Mouse (Mus musculus): ENCODE measurements around the gene Mllt3.

Mllt3 gene

DNA sequence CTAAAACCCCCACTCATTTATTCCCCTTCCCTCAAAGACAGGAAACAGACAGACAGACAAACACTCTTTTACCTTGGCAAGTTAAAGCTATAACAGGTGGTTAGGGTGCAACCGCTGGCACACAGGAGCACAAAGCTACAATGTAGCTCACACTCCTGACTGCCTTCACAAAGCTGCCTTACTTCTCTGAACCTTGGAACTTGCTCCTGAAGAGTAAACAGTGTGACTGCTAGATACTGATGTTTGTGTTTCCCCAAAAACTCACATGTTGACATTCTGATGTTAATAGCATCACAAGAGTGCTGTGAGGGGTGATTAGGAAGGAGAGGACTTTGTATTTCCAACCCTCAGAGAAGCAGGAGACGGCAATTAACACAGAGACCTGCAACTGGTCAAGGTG is 151.6 kb downstream of the Mllt3 start:
- DNase-seq (ENCODE audit: low read depth, low spot score) = no peak

DNA sequence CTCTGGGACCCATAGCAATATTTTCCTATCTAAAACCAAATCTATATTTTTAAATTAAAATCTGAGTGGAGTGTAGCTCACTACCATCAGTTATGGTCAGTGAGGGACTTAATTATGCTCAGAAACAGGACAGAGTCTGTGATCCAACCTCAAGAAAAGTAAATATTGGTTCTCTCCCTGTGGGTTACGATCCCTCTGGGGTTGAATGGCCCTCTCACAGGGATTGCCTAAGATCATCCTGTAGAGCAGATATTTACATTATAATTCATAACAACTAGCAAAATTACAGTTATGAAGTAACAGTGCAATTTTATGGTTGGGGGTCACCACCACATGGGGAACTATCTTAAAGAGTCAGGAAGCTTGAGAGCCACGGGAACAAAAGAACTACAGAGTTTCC is 152.9 kb downstream of the Mllt3 start:
- DNase-seq (ENCODE audit: low read depth, low spot score) = no peak

DNA sequence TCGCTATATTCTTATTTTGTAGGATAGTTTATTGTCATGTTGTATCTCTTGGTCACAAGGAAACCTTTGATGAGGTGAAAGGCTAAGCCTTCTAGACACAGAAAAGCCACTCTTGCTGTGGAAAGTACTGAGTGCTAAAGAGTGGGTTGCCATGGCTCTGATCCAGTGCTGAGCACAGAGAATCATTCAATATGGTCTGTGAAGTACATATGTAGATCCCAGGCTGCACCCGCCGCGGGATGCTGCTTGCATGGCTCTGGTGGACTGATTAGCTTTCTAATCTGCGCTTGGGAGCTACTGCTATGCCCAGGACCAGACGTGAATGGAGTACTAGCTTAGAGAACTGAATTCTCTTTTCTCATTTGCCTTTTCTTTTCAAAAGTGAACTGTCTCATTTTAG is 154.5 kb downstream of the Mllt3 start:
- DNase-seq (ENCODE audit: low read depth, low spot score) = no peak

DNA sequence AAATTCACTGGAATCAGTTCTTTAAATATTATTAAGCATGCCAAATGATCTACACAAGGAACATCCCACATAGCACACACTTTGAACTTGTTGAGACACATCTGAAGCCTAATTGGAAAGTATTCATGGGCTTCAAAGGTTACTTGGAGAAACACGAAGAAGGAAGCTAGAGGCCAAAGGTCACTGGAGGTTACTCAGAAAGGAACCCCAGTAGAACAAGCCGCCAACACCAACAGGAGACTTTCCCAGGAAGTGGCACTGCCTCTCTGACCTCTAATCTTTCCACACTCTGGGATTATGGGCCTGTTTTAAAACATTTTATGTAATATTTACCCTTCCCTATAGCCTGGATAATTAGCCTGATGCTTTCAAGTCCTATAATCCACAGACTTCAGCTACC is 162.6 kb downstream of the Mllt3 start:
- no peak for DNase-seq (ENCODE audit: low read depth, low spot score)

DNA sequence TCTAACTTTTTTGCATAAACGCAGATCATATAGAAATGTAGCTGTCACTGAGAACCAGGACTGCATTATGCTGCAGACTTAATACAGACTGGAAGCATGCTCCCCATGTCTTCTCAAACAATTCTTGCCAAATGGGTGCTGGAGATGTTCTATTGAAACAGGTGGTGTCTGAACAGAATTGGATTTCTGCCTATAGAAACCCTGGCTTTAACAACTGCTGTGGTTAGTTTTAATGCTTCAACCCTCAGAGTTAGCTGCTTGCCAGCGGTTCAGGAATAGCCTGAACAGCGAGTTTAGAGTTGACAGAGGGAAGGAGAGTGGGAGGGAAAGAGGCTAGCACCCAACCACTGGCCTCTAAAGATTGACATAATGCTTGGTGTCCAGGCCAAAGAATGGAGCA is 166.6 kb downstream of the Mllt3 start:
- no peak for DNase-seq (ENCODE audit: low read depth, low spot score)

DNA sequence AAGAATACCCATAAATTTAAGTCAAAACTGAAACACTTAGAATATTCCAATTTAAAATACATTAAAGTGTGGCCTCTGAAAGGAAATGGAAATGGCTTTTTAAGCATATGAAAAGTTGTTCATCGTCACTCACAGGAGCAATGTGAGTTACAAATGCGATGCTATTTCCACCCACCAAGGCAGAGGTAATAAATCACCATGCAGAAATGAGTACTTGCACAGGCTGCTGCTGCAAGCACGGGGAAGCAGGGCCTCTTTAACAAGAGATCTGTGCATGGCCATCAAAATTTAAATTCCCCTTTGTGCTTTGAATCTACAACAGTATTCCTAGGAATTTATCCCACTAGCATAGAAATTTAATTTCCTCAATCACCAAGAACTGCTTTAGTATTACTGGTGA is 167.3 kb downstream of the Mllt3 start:
- no peak for DNase-seq (ENCODE audit: low read depth, low spot score)

DNA sequence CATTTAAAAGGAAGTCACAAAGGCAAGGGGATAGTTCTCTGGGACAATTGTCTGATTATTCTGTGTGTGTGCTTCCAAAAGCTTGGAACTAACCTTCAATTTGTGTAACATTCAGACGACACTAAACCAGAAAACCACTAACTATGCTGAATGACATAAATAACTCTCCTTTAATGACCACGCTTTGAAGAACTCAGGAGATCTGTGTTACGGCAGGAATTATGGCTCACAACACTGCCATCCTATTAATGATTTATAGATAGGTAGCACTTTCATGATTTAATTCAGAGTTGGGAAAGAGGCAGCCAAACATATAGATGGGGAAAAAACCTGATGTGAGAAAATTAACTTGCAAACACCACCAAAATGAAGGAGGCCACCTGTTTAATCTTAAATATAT is 168.1 kb downstream of the Mllt3 start:
- no peak for DNase-seq (ENCODE audit: low read depth, low spot score)

DNA sequence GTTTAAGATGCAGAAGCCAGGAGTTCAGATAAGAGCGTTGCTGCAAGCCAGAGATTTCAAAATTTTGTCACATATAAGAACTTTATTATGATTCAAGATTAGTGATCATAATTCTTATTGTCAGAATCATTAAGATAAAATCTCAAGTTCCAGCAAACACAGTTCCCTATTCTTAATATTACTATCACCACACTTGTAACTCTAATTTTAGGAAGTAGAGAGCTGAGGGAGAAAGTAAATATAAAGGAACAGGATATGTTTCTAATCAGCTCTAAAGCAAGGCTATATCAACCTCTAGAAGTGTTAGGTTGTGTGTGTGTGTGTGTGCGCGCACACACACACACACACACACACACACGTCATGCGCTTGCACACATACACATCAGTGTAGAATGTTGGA is 170.0 kb downstream of the Mllt3 start:
- DNase-seq (ENCODE audit: low read depth, low spot score) = no peak

DNA sequence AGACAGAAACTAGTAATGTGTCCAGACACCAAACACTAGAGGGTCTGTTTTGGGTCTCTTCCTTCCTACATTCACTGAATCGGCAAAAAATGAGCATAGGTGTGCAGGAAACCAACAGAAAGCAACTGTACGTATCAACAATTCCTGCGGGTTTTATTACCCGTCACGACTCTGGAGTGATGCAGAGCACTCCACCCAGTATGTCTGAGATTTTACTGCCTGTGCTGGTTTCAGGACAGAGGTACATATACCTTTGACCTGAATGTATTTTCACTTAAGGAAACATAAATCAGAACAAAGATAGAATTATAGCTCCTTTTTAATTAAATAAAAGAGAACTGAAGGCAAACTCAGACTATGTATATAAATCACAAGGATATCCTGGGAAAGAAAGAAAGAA is 172.4 kb downstream of the Mllt3 start:
- DNase-seq (ENCODE audit: low read depth, low spot score) = no peak

DNA sequence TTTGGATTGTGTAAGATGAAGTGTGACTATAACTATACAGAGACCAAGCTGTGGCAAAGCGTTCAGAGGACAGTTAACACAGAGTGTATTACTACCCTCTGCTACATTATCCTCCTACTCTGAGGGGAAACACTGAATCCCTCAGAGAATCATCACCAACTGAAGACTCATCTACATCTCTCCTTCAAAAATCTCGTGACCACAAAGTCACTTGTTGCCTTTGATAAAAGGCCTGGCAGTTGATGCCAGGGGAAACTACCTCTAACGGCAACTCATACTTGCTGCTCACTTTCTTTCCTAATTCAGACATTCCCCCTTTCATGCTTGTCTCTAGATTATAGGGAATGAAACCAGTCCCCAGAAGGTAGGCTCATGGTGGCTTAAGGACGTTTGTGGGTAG is 174.0 kb downstream of the Mllt3 start:
- no peak for DNase-seq (ENCODE audit: low read depth, low spot score)

DNA sequence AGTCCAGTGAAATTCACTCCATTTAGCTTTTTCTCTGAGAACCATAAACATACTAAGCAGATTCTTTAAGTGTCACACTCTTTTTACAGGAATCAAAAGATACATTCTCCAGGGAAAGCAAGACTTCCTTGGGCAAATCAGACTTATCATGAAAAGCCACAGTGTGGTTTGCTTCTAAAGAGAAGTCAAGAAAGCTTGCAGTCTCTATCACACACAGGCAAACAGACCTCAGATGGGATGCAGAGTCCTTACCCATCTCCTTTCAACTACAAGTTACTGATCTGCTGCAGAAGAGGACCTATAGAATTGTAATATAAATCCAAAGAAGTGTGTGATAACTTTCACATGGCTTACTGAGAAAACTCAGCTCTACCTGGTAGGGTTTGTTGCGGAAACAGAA is 175.2 kb downstream of the Mllt3 start:
- no peak for DNase-seq (ENCODE audit: low read depth, low spot score)

DNA sequence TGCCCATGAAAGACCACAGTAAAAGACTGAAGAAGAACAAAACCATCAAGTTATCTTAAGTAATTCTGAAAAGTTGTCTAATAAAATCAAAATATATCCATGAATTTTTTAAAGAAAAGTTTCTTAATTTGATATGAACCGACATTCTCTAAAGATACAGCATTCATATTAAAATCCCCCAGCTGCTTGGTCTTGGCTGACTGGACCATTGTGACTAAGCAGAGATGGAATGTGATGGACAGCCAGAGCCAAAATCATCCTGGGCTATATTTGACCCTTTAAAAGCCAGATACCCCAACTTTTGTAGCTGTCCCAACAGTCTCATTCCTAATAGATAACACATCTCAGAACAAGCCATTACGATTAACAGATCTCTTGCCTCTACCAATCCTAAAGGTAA is 180.7 kb downstream of the Mllt3 start:
- DNase-seq (ENCODE audit: low read depth, low spot score) = no peak

DNA sequence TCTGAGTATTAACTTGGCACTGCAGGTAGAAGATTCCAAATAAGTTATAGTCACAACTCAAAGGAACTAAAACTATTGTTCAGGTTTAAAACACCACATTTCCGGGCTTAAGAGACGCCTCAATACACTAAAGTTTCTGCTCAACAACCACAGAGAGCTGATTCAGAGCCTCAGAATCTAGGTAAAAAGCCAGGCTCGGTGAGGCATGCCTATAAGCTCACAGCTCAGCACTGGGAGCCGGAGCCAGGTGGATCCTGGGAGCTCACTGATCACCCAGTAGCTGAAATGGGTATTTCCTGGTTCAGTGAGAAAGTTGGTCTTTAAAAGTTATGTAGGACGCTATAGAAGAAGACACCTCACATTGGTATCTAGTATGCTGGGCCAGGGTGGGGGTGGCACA is 183.1 kb downstream of the Mllt3 start:
- no peak for DNase-seq (ENCODE audit: low read depth, low spot score)

DNA sequence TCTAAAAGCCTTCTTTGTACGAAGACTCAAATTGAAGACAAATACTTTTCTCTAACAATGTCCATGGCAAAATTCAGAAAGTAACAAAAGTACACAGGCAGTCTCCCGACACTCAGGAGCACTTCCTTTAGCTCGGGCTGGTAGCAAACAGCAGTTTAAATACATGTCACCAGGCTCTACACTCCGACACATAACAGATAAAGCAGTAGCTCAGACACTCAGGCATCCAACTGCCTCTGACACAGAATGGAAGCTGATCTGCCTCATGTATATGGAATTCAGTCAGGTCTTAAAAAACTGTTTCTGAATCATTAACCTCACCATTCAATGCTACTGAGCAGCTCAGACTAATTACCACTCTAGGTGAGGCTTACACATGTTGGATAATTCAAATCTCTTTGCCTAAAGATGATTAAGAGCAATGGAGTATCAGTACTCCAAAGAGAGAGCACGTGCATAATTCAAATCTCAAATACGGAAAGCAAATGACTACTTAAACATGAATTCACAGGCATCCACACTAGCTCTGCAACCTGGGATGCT is 188.4 kb downstream of the Mllt3 start:
- DNase-seq (ENCODE audit: low read depth, low spot score) = no peak

DNA sequence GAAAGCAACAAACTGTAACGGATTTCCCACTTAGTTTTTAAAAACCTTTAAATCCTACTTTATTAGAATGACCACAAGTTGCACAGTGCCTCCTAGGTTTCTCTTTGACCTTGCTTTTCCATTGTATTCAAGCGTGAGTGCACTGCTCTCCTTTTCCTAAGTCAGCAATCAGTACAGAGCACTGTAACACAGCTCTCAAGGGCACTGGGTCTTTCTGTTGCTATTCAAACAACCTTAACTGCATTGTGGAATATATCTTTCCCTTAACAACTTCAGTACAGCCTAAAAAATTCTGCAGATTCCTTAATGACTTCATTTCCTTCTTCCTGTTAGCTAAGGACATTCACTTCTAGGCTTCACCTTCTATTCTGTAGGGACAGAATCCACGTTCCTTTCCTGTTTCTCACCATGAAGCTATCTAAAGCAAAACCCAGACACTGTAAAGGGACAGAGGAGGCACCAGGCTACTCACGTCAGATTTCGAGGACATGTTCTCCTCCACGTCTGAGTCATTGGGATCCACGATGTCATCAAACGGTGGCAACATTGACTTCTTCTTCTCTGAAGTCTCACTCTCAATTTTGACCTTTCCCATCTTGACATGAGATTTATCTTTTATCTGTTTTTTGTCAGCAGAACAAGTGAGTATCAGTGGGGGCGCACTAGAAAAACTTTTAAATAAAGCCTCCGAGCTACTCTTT is 192.8 kb downstream of the Mllt3 start:
- no peak for DNase-seq (ENCODE audit: low read depth, low spot score)

DNA sequence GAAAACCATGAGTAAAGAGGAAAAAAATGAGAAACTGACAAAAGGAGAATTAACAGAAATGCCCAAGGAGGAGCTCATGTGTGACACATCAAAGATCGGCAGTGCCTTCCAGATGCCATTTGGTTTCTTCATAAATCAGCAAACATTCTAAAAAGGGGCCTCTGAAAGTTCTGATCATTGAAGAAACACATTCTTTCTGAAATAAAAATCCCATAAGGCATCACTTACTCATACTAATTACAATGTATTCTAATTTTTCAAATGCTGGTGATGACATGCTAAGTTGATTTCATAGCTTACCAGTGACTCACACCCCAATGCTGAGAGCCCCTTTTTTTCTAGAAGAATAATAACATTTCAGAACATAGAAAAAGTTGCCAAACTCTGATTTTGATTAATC is 194.4 kb downstream of the Mllt3 start:
- no peak for DNase-seq (ENCODE audit: low read depth, low spot score)

DNA sequence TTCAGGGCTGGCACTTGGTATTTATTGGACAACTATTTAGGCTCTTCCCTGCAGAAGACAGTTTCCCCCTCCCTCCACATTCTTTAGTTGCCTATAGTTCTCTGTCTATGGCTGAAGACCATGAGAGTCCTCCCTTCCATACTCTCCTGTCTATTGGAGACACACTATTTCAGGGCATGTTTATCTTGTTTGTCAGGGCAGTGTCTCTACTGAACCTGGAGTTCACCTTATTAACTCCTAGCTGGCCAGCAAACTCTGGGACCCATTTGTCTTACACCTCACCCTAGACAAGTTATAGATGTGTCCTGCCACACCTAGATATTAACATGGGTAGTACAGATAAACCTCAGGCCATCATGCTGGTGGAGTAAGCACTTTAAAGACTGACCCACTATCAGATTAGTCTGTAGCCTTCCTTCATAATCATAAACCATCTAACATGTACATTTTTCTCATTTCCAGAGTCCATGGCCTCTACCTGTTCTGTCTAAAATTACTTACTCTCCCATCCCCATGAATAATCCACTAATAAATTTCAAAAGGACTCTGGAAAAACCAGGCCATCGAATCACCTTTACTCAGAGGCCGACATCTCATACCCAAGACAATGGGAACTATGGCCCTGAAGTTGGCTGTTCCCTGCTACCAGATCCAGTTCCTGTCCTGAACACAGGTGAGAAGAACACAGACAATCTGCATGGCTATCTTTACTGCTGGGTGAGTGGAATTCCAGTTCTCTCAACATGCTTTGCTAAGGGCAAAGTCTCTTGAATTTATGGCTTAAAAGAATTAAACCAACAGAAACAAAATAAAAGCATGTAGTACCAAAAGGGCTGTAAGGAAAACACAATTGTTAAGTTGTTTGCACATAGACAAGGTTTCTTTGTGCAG is 195.4 kb downstream of the Mllt3 start:
- no peak for DNase-seq (ENCODE audit: low read depth, low spot score)

DNA sequence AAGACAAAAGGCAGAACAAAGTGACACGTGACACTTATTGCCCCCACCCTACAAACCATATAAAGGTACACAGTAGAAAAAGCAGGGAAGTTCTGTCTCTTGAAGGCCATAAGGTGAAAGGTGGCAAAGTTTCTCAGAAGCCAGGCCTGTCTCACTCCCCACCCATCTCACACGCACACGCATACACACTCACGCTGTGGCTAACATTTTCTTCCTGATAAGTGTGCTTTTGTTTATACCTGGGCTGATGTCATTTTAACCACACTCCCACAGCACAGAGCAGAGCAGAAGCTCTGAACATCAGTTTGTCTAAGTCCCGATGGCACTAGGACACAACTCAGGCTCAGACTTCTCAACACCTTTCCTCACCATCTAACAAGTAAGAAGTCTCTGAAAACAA is 196.9 kb downstream of the Mllt3 start:
- DNase-seq (ENCODE audit: low read depth, low spot score) = no peak

DNA sequence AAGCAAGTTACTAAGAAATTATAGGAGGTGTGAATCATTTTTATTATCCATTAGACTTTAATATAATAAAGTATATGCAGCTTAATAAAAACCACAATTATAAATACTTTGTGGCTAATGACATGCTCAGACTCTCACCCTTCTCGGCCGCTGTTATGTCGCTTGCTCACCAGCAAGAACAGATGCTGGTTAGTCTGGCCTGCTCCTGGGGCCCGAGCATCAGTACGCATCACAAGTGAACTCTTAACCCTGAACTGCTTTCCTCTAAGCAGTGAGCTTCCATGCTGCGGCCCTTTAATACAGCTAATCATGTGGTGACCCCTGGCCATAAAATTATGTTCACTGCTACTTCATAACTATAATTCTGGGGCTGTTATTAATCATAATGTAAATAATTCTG is 198.0 kb downstream of the Mllt3 start:
- no peak for DNase-seq (ENCODE audit: low read depth, low spot score)

DNA sequence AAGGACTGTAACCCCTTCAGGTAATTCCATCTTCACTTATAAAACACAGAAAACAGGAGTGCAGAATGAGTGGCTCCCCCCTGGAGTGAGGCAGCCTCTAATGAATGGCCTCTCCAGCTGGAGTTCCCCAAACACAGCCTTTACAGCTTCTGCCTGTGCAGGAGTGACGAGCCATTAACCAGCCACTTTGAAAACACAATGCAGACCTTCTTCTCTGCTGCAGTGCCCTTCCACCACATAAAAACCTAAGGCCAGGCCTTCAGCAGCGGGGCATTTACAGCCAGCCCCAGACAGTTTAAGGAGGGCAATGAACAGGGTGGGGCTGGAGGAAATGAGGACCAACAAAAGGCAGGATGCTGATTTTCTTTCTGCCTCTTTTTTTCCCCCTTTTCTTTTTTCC is 198.9 kb downstream of the Mllt3 start:
- DNase-seq (ENCODE audit: low read depth, low spot score) = no peak

DNA sequence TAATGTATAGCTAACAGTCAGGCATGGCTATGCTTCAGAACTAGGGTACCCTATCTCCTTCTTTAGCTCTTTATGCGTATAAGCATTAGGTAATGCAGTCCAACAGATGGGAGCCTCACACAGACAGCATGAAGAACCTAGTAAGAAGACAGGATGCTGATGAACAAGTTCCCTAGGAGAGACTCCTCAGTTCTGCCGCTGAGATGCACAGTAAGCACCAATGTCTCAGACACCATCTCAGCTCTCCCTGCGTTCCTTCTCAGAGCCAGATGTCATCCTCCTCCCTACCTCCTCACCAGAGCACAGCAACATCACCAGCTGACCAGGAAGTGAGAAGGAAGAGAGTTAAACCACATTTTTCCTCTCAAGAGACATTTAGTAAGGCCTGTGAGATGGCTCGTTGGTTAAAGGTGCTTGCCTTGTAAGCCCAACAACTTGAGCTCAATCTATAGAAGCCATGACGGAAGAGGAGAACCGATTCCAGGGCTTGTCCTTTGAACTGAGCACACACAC is 202.3 kb downstream of the Mllt3 start:
- DNase-seq (ENCODE audit: low read depth, low spot score) = no peak

DNA sequence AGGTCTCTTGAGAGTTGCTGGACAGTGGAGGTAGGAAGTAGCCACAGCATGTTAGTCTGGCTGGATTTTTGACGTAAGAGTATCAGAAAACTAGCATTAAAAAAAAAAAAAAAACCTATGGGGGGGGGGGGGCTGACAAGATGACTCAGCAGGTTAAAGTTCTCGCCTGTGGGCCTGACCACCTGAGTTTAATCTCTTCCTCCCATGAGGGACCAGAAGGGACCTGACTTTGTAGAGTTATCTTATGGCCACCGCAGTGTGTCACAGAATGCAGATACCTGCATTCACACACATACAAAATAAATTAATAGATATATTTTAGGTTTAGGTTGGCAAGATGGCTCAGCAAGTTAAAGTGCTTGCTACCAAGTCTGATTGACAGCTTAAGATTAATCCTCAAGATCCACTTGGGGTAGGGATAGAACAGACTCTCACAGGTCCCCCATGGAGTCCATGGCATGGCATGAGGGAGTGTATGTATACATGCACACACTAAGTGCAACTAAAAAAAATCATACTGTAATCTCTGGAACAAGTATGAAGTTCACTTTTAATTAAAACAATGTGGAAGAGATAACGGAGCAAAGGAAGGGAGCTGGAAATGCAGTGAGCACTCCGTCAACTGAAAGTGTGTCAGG is 203.6 kb downstream of the Mllt3 start:
- no peak for DNase-seq (ENCODE audit: low read depth, low spot score)
